Mouse (Mus musculus) ES-CJ7 (cell line): ENCODE measurements around the gene Mfsd2a.
A peak's percentile ranks its signal among the peaks of the same experiment; 100 is the strongest.

ENCODE experiments used
- DNase-seq: peaks from one replicate; pipeline ENCODE4 v3.0.0; 2011; ENCODE audit warnings: low read depth, low spot score

Mfsd2a gene

DNA sequence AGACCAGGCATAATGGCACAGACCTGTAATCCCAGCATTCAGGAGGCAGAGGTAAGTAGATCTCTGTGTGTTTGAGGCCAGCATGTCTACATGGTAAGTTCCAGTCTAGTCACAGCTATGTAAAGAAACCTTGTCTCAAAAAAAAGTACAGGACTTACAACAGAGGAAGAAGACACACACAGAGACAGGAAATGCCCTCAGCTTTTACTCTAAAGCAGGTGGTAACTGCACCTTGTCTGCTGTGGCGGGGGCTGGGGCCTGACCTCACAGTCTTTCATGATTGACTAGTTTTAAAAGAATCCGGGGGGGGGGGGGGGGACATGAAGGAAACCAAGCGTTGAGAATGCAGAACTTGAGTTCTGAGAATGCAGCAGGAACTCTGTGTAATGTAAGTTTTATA, 27.1 kb downstream of the Mfsd2a start:
- no peak for DNase-seq

DNA sequence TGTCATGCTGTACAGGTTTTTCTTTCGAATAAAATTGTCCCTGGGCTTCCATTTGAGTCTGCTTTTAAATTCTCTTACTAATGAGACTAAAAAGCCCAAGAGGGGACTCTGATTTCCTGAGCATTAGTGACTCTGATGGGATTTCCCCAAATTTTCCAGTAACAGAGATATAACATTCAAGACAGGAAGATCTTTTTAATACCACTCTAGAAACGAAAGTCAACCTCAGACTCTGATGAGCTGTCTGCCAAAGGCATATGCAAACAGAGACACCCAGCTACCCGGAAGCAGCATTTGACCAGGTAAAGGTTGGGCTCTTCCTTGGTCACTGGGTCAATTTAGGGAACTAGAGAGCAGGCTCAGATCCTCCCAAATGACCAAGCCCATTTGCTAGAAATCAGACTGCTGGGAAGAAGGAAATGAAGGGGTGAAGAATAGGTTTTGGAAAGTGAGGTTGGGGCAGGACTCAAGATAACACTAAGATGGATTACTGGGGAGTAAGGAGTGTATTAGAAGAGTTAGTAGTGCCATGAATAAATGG, 27.9 kb downstream of the Mfsd2a start:
- DNase-seq, result no peak

DNA sequence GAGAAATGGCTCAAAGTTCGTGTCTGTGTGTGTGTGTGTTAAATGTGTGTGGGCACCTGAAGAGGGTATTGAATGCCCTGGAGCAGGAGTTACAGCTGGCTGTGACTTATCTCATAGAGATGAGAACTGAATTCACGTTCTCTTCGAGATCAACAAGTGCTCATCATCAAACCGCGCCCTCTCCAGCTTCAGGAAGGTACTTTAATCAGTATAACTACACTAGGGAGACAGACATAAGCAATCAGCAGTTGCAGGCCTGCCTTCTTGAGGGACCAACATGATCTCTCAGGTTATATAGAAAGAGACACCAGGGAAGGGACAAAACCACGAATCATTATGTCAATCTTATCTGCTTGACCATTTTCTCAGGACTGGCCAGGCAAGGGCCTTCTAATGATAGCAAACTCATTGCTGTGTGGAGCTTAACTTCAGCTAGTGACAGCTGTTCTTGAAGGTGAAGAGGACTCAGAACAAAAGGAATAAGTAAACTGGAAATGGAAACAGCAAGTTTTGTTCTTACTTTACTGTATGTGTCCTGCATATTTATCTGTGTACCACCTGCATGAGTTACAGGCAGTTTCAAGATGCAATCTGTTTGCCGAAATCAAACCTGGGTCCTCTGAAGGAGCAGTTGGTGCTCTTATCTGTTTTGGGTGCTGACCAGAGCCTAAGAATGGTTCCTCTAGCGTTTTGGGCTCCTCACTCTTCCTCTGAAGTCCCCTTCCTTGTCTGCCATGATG, 28.6 kb downstream of the Mfsd2a start:
- no peak for DNase-seq

DNA sequence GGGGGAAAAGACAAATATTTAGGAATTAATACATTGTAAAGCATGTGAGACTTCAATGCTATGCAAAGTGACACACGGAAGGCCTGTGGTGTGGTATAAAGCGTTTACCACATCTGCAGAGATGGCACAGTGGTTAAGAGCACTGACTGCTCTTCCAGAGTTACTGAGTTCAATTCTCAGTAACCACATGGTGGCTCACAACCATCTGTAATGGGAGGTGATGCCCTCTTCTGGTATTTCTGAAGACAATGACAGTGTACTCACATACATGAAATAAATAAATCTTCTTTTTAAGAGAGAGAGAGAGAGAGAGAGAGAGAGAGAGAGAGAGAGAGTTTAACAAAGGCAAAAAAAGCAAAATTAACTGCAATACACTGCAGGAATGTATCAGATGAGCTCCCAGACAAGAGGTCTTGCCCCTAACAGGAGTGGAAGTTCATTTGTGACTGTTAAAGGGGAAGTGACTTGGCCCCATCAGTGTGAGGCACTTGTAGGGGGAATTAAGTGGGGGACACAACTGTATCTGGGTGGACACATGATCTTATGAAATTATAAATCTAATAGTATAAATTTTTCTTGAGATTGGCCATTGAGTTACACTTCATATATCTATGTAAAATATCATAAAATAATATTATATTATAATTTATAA, 29.9 kb downstream of the Mfsd2a start:
- no peak for DNase-seq

DNA sequence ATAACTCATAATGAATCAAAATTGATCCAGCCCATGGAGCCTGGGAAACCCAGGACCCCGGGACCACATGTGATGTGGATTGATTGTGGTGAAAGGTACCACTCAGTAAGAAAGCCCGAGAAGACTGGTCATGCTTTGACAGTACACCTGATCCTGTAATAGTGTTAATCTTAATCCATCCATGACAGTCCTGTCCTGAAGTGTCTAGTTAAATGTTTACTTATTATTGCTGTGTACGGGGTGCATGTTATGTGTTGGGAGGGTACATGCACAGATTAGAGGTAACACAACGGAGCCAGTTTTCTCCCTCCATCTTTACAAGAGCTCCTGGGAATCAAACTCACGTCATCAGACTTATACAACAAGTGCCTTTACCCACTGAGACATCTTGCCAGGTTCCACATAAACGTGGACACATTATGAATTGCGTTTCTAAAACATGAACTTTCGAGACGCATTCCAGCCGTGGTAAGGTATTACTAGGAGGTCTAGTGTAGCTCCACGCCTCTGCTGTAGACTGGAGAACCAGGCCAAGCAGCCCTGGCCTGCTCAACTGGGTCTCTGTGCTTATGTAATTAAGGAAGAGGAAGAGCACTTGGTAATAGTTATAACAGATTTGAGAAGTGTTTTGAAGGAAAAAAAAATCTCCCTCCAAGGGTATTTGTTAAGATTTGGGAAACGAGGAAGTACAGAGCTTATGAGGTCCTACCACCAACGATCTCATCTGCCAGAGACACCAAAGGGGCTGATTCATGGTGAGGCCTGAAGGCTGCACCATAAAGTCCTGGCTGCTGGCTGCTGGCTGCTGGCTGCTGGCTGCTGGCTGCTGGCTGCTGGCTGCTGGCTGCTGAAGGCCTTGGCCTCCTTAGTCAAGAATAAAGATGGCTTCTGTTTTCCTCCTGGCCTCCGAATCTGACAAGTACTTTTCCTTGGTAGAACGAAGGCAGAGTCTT, 37.3 kb downstream of the Mfsd2a start:
- no peak for DNase-seq

DNA sequence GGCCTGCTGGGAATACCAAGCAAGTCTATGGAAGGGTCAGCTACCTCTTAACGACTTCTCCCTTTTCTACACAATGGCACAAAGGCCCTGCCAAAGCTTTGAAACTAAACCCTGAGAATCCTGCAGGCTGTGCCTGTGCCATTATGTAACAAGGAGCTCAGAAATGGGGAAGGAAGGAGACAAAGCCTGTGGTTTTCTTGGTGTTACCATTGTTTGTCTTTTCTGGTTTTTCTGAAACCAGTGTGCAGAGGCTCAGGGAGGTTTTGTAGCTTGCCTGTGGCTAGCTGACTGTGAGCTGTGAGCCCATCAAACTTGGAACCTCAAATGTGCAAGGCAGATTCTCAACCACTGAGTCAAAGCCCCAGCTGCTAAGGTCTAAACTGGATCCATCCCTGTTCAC, 38.1 kb downstream of the Mfsd2a start:
- DNase-seq, result no peak

DNA sequence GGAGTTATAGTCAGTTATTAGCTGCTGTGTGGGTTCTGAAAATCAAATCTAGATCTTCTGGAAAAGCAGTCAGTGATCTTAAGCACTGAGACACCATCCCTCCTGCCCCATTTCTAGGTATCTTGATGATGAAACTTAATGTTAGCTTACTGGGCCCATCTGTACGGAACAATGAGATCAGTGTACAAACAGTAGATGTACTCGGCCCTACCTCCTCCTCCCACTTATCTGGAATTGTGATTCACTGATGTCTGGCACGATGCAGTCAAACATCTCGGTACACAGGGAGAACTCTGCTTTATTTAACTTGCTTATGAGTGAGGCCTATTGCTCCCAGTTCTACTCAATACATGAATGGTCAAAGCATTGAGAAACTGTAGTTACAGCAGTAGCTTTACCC, 45.0 kb downstream of the Mfsd2a start:
- DNase-seq, result no peak

DNA sequence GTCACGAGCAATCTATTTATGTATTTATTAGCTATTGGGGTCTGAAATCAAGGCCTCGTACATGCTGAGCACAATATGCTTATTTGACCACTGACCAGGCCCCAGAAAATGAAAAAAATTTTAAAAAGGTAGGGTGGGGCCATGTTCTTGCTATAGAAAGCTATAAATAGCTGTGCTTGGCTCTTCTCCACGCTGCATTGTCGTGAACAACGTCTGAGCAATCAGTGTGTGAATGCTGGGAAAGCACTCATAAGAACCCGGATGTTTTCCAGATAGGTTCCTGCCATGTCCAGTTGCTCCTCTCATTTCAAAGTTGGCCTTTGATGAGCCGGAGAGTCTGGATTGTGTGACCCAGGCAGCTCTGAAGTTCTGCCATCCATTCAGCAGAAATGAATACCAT, 46.8 kb downstream of the Mfsd2a start:
- DNase-seq, result no peak

DNA sequence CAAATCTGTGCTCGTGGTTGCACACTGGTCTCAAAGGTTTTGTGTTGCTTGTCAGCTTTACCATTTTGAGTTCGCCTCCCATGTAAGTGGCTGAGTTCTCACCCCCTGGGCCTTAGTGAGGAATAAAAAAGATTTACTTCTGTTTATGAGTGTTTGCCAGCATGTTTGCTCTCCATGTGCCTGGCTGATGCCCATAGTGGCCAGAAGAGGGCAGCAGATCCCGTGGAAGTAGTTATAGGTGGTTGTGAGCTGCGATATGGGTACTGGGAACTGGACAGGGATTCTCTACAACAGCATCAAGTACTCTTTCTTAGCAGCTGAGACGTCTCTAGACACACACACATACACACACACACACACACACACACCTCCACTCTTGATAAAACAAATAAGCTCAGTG, 48.4 kb downstream of the Mfsd2a start:
- DNase-seq, result peak; percentile 50

DNA sequence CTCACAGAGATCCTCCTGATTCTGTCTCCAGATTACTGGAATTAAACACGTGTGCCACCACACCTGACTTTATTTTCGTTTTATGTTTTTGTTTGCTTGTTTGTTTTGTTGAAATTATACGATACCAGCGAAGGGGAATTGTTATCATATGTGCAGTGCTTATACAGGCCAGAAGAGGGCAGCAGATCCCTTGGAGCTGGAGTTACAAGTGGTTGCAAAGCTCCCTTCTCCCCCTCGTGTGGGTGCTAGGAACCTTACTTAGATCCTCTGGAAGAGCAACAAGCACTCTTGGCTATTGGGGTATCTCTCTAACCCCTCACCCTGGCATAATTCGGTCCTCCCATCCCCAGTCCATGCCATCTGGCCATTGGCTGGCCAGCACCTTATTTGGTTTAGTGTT, 50.4 kb downstream of the Mfsd2a start:
- DNase-seq, result peak; percentile 88

DNA sequence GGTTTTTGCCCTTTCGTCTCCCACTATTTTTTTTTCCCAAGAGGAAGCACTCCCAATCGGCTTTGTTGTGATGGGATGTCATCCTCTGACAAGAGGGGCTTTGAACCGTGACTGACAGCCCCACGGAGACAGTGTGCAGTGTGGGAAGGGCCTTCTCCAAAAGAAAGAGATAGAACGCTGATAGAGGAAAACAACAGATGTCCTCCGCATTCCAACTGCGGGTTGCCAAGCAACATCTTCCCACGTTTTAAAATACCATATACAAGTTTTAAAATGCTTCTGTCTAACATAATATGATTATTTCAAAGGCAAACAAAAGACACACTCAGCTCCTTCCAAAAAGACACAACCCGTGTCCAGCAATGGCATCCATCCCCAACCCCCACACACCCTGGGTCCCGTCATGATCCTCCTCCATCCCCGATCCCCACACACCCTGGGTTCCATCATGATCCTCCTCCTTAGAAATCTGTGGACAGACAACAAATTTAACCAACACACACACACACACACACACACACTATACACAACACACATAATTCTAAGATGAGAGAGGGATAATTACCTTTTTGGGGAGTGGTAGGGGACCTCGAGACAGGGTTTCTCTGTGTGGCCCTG, 51.3 kb downstream of the Mfsd2a start:
- no peak for DNase-seq

DNA sequence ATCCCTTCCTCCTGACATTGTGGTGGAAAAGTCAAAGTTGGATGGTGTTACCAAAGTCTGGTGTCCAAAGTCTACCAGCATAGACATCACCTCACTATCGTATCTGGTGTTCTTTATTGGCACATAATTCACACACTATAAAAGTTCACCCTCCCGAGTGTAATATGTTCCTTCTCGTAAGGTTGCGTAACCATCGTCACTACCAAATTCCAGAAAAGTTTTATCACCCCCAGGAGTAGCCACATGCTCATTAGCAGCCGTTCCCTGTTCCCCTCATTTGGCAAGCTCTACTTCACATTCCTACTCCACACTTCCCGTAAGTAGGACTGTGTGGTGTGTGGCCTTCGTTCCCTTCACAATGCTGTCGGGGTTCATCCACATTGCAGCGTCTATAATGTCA, 55.6 kb downstream of the Mfsd2a start:
- DNase-seq, result no peak

DNA sequence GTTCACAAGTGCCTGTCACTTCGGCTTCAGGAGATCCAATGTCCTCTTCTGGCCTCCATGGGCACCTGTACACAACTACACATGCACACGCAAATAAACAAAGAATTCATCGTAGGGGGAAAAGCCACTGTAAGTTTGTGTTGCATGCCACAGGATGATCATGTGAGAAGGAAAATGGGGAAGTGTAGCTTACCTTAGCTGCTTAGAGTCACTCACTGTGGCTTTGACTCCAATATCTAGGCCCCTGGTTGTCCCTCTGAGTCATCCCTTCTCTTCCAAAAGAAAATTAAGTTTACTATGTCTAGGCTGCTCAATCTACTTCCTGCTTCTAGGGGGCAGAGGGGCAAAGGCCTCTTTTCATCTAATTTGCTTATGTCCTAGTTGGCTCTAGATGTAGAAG, 57.3 kb downstream of the Mfsd2a start:
- no peak for DNase-seq

DNA sequence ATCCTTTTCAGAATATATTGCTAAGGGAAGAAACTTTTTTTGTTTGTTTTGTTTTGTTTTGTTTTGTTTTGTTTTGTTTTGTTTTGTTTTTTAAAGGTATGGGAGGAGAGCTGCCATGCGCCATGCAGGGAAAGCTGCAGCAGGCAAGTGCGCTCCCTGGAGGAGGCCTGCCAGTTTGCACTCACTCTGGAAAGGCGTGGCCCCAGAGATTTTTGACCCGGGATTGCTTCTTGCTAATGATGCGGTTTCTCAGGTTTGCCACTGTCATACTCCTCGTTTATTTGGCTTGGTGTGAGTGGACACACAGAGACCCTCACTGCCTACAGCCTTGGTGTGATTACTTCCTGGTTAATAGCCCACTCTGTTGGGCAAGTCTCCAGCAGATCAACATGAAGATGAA, 58.8 kb downstream of the Mfsd2a start:
- DNase-seq, result peak; percentile 40

DNA sequence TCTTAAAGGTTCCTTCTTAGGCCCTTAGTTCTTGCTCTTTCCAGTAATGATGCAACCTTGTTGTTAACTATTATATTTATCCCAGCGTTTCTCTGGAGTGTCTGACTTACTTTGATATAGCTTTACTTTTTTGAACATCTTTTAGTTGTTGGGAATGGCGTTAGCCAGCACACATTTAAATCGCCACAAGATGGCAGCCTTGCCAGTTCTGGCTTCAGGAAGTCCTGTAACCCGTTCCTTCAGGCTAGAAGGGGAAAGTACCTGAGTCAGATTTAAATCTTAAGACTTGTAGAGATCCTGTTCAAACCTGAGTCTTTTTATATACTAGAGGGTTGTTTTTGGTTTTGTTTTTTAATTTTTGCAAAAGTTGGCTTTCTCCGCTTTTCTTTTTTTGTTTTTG, 62.7 kb downstream of the Mfsd2a start:
- peak; percentile 85 for DNase-seq

DNA sequence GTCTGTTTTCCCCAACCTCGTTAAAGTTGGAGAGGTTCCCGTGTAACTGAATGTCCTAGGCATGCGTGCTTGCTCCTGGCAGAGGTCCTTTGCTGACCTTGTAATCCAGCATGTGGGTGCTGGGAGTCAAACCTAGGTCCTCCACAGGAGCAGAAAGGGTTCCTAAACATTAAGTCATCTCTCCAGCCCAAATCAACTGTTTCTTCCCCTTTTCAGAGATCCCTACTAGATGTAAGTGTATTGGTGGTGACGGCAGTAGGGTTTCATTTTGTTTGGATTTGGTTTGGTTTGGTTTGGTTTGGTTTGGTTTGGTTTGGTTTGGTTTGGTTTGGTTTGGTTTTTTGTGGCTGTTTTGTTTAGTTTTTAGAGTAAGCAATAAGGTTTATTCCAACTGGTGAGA, 63.2 kb downstream of the Mfsd2a start:
- no peak for DNase-seq
